31 mouse cellular contexts compared by ENCODE assay signal in genomic region chr5:117354121-117354520, GRCm38 (mm10). TPM values are rescaled to one million over a fixed set of nuclear protein-coding genes. Genes with fewer than 3 reads are reported as not detected.
DNase-seq lines count a peak whose midpoint lies in the region; ATAC-seq and TF ChIP-seq lines count a peak whose summit lies in the region.
"Had no signal": no experiment of that assay in that cellular context is flagged by ENCODE, and none has a peak within 500 bp of the region (broad histone marks: within the 10 kb centered on the region; RNA-seq: fewer than 3 reads in every experiment).

No protein-coding gene starts in this region.

- peak; percentile 44 for DNase-seq in lung, postnatal 0 days (ENCODE audit: low spot score)
- no peak for DNase-seq in lung, adult 2 months
- peak; percentile 12 to 27 for DNase-seq in B cell, adult 2 months
- no peak for DNase-seq in gastrocnemius, adult 18-20 months (ENCODE audit: low spot score)
- no peak for DNase-seq in retina, postnatal 1 day
- DNase-seq in ovary, postnatal 36 days (ENCODE audit: low spot score) = no peak
- DNase-seq: adrenal gland, postnatal 25 days; cerebellum, adult 11-12 months; cerebellum, adult 9-11 months; gastrocnemius, postnatal 10 days; heart, postnatal 36 days; kidney, adult 11 months; liver; lung, embryonic 14.5 days; midbrain, embryonic 14.5 days; right cerebral cortex, postnatal 4 days had no signal

- H3K4me2 ChIP-seq in lung, postnatal 0 days (replicated peaks; ENCODE audit: low read depth, low read length) = no peak overlapping the region
- H3K4me2 ChIP-seq: embryonic facial prominence, embryonic 13.5 days; hindbrain, embryonic 14.5 days; kidney, embryonic 15.5 days; lung, embryonic 14.5 days; stomach, embryonic 15.5 days had no signal

- H3K36me3 ChIP-seq in lung, postnatal 0 days (ENCODE audit: insufficient read depth, low read length) = no peaks in the 10 kb centered on the region

- 36% methylated on average over 8 of the region's 8 CpGs for WGBS in lung, postnatal 0 days
- WGBS in lung, adult 2 months = 51% methylated on average over 8 of the region's 8 CpGs

- TF ChIP-seq POLR2A in lung, adult 2 months (IDR thresholded peaks at IDR 0.05; ENCODE audit: borderline replicate concordance, extremely low read depth, low read depth, low read length) = no peak

- H3K4me3 ChIP-seq in lung, postnatal 0 days (ENCODE audit: low read depth, low read length) = no peak overlapping the region
- H3K4me3 ChIP-seq in lung, adult 2 months (replicated peaks; ENCODE audit: extremely low read depth, low read depth, low read length) = no peak overlapping the region
- H3K4me3 ChIP-seq: embryonic facial prominence, embryonic 13.5 days; forebrain, embryonic 10.5 days; heart, embryonic 10.5 days; kidney, embryonic 15.5 days; stomach, embryonic 15.5 days had no signal

- no peaks in the 10 kb centered on the region for H3K9me3 ChIP-seq in lung, postnatal 0 days (ENCODE audit: low read length)
- H3K9me3 ChIP-seq: embryonic facial prominence, embryonic 13.5 days; forebrain, embryonic 10.5 days; heart, embryonic 10.5 days; kidney, embryonic 15.5 days; stomach, embryonic 15.5 days had no signal

- H3K27ac ChIP-seq in lung, postnatal 0 days (ENCODE audit: low read length) = no peak overlapping the region
- H3K27ac ChIP-seq: embryonic facial prominence, embryonic 13.5 days; forebrain, embryonic 10.5 days; heart, embryonic 10.5 days; hindbrain, embryonic 14.5 days; kidney, embryonic 15.5 days; liver, embryonic 14.5 days; stomach, embryonic 15.5 days had no signal

- ATAC-seq in lung, postnatal 0 days = no peak
- ATAC-seq in common myeloid progenitor, adult 5-6 weeks (replicated peaks; ENCODE audit: low read depth, poor library complexity, severe bottlenecking) = 0 out of 2 replicates have a peak, but pooled peaks have one; percentile 9
- ATAC-seq in megakaryocyte progenitor cell, adult 5-6 weeks (replicated peaks; ENCODE audit: poor library complexity) = peak; percentile 32
- ATAC-seq: CD4-positive, CD25-positive, alpha-beta regulatory T cell, adult 4 months; forebrain, embryonic 16.5 days; inflammation-experienced regulatory T-cells, adult 6 months; Patski had no signal

- H3K9ac ChIP-seq in lung, postnatal 0 days (replicated peaks; ENCODE audit: low read depth) = no peak overlapping the region
- H3K9ac ChIP-seq: embryonic facial prominence, embryonic 13.5 days; hindbrain, embryonic 14.5 days; kidney, embryonic 15.5 days; liver, embryonic 14.5 days; lung, embryonic 14.5 days; stomach, embryonic 15.5 days had no signal

- peaks cover 10% of the 10 kb centered on the region for H3K4me1 ChIP-seq in lung, postnatal 0 days (ENCODE audit: insufficient read depth, low read depth, low read length)
- H3K4me1 ChIP-seq in lung, adult 2 months (ENCODE audit: control insufficient read depth, insufficient read depth, low read length) = peaks cover 12% of the 10 kb centered on the region

- TF ChIP-seq EP300 in lung, postnatal 0 days (IDR thresholded peaks at IDR 0.05) = 0 out of 2 replicates have a peak, but pooled peaks have one; percentile 16

- TF ChIP-seq CTCF in lung, postnatal 0 days (IDR thresholded peaks at IDR 0.05) = no peak
- TF ChIP-seq CTCF in lung, adult 2 months (IDR thresholded peaks at IDR 0.05; ENCODE audit: insufficient read depth, low read length) = no peak

- H3K27me3 ChIP-seq in lung, postnatal 0 days (replicated peaks; ENCODE audit: insufficient read depth, low read length) = no peaks in the 10 kb centered on the region
- H3K27me3 ChIP-seq: embryonic facial prominence, embryonic 13.5 days; kidney, embryonic 15.5 days; Patski; stomach, embryonic 15.5 days had no signal

RNA-seq across cellular contexts. Expression of gene Wsb2, which starts 3.0 kb away (rescaled TPM):
- polyA plus RNA-seq in lung, postnatal 0 days (2015; fragmentation: Nextera tagmentation; extraction: Ambion mirVana) = 63.7 and 72.0 TPM in 2 replicates
- 83.6 and 151 TPM in 2 replicates for polyA plus RNA-seq in lung, adult 2 months (2012; rRNA removed)
- total RNA-seq in common myeloid progenitor, adult 5-6 weeks (2017) = 19.4 and 26.6 TPM in 2 replicates
- total RNA-seq in megakaryocyte progenitor cell, adult 5-6 weeks (2015) = 8.6 and 8.7 TPM in 2 replicates
- total RNA-seq in megakaryocyte progenitor cell, adult 5-6 weeks (2017) = 11.3 and 27.1 TPM in 2 replicates
- total RNA-seq in gastrocnemius, adult 18-20 months (2021) = 100 to 1,000 TPM in 1 of 2 experiments, 10 to 100 TPM in 1; 94.9 to 120 TPM

RNA-seq across cellular contexts. Expression of gene Rfc5, which starts 34.7 kb away (rescaled TPM):
- polyA plus RNA-seq in lung, postnatal 0 days (2015; fragmentation: Nextera tagmentation; extraction: Ambion mirVana) = 17.4 and 18.2 TPM in 2 replicates
- 8.6 and 9.1 TPM in 2 replicates for polyA plus RNA-seq in lung, adult 2 months (2012; rRNA removed)
- 64.0 and 68.8 TPM in 2 replicates for total RNA-seq in common myeloid progenitor, adult 5-6 weeks (2017)
- total RNA-seq in megakaryocyte progenitor cell, adult 5-6 weeks (2015) = 53.9 and 61.7 TPM in 2 replicates
- 53.1 and 60.4 TPM in 2 replicates for total RNA-seq in megakaryocyte progenitor cell, adult 5-6 weeks (2017)
- 1 to 10 TPM; 1.4 to 1.9 TPM for total RNA-seq in gastrocnemius, adult 18-20 months (2021)

RNA-seq across cellular contexts. Expression of gene Vsig10, which starts 35.2 kb away (rescaled TPM):
- polyA plus RNA-seq in lung, postnatal 0 days (2015; fragmentation: Nextera tagmentation; extraction: Ambion mirVana) = 19.7 and 23.7 TPM in 2 replicates
- 28.9 and 31.5 TPM in 2 replicates for polyA plus RNA-seq in lung, adult 2 months (2012; rRNA removed)
- total RNA-seq in common myeloid progenitor, adult 5-6 weeks (2017) = 2.7 and 3.0 TPM in 2 replicates
- total RNA-seq in megakaryocyte progenitor cell, adult 5-6 weeks (2015) = 0.49 and 1.7 TPM in 2 replicates
- total RNA-seq in megakaryocyte progenitor cell, adult 5-6 weeks (2017) = 0.83 and 2.4 TPM in 2 replicates
- total RNA-seq in gastrocnemius, adult 18-20 months (2021) = 1 to 10 TPM; 5.7 to 6.9 TPM

RNA-seq across cellular contexts. Expression of gene Ksr2, which starts 59.7 kb away (rescaled TPM):
- 0.04 and 0.08 TPM in 2 replicates for polyA plus RNA-seq in lung, postnatal 0 days (2015; fragmentation: Nextera tagmentation; extraction: Ambion mirVana)
- polyA plus RNA-seq in lung, adult 2 months (2012; rRNA removed) = 0.02 and 0.06 TPM in 2 replicates
- total RNA-seq in common myeloid progenitor, adult 5-6 weeks (2017) = under 0.01 and 0.19 TPM in 2 replicates
- 0.25 and 0.27 TPM in 2 replicates for total RNA-seq in megakaryocyte progenitor cell, adult 5-6 weeks (2015)
- total RNA-seq in megakaryocyte progenitor cell, adult 5-6 weeks (2017) = 0.03 and 0.17 TPM in 2 replicates
- under 1 TPM; 0.09 to 0.11 TPM for total RNA-seq in gastrocnemius, adult 18-20 months (2021)
- total RNA-seq: megakaryocyte-erythroid progenitor cell, adult 5-6 weeks; monocyte, adult 5-6 weeks had no signal
- polyA plus RNA-seq: Patski had no signal

Comparison
In these comparisons a context has a peak if more than half of its experiments do, and no peak if none do; other contexts are left out.
1. DNase-seq: peak in lung, postnatal 0 days (single experiment) and B cell, adult 2 months (2 of 2); none in lung, adult 2 months (single experiment), gastrocnemius, adult 18-20 months (single experiment), retina, postnatal 1 day (single experiment) and ovary, postnatal 36 days (single experiment).
2. RNA of gene Rfc5, which starts 34.7 kb away (total RNA-seq): 64.0 to 68.8 TPM in common myeloid progenitor, adult 5-6 weeks and 53.1 to 61.7 TPM in megakaryocyte progenitor cell, adult 5-6 weeks; 1.4 to 1.9 TPM in gastrocnemius, adult 18-20 months; every median in the first group is over 10 times any median in the second.